Mouse (Mus musculus) urinary bladder, postnatal 36 days (tissue): ENCODE data around the gene Tcl1b1.
"Not testable (repeated sequence)": the region's sequence is repeated elsewhere in the genome, so short reads cannot be mapped to it uniquely, and the experiment has no call there.

Experiments used
- DNase-seq, 2 experiments: peaks; one replicate each; pipeline ENCODE4 v3.0.0; 2022; ENCODE audit warnings: low spot score in 2 of 2, mixed read lengths in 1 of 2

Gene Tcl1b1

GRCm38 (mm10) chr12:105199684-105200497, 40.4 kb downstream of the Tcl1b1 start:
- DNase-seq, result not testable (repeated sequence)

DNA sequence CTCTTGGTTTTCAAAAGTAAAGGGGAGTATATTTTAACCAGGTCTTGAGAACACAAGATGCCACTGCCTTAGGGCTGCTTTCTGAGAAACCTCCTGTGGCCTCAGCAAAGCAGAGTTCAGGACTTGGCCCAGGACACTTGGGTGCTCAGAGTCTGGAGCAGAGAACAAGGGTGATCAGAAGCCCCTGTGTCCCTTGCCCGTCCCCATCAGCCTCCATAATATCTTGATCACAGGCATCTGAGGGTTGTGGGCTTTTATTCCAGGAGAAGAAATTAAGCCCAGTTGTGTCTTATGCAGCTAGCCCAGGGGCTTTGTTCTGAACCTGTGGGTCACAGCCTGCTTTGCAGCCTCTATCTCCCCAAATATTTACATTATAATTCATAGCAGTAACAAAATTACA, 42.2 kb downstream of the Tcl1b1 start, which contains the start of gene Tcl1b4:
Gene Tcl1b4 (plus strand): TSS at position 301 of the 400 bp plus-strand sequence.
- DNase-seq, result not testable (repeated sequence)

DNA sequence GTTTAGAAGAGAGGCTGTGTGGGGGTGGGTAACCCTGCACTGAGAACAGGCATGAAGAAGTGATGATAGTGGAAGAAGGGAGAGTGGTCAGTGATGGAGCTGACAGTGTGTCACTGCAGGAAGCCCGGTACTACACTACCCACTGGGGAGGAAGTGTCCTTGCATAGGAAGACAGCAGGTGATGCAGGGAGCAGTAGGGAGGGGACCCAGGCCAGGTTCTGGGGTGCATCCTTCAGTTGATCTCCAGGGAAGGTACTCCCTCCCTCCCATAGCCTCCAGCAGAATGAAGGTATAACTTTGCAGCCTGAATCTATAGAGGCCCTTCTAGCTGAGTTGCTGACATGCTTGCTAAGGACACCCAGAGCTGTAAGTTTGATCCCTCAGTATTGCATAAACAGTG, 47.6 kb downstream of the Tcl1b1 start:
- DNase-seq, result no peak

GRCm38 (mm10) chr12:105208441-105208840, 49.0 kb downstream of the Tcl1b1 start:
- DNase-seq, result no peak

DNA sequence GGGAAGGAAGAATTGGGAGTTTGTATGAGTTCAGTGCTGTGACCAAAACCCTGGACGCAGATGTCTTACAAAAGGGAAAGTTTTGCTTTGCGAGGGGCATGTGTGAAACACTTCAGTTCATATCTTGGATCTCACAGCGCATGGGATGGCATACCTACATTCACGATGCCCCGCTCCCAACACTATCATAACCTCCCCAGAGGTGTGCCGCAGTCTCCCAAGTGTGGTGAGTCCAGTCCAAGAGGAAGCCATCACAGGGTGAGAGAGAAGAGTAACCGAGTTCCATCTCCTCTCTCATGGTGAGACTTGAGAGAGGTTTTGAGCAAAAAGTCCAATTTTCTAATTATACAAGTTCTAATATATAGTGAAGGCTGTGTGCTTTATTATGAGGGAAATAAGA, 49.7 kb downstream of the Tcl1b1 start:
- no peak for DNase-seq
